Mouse (Mus musculus) liver, embryonic 14.5 days (tissue): ENCODE results near the gene Atg4d. TPM values are rescaled to one million over a fixed set of nuclear protein-coding genes. Genes with fewer than 3 reads are reported as not detected.

ENCODE experiments used
- ATAC-seq: fragments of 200-750 bp; cut with Nextera tagmentation; 2 replicates; pipeline ENCODE4 v1.8.0; 2017; ENCODE audit warnings: moderate number of reproducible peaks, mild to moderate bottlenecking, moderate library complexity; ENCODE audit not compliant: insufficient read depth
- DNase-seq, 3 experiments: peaks; one replicate each; pipeline ENCODE4 v3.0.0-alpha.2; 2012 to 2013; ENCODE audit warnings: low read depth in 3 of 3, low spot score in 3 of 3
- H3K27ac ChIP-seq: fragments of 300-500 bp; sonication (generic); 2 replicates; pipeline ENCODE4 v1.5.1; 2014; ENCODE audit warnings: moderate library complexity, mild to moderate bottlenecking, control low read depth, inconsistent platforms
- H3K27me3 ChIP-seq: fragments of 300-500 bp; sonication (generic); 2 replicates; pipeline ENCODE4 v1.6.1; 2014; ENCODE audit warnings: mild to moderate bottlenecking, low read length, moderate library complexity; ENCODE audit not compliant: control insufficient read depth, insufficient read depth
- H3K36me3 ChIP-seq: fragments of 300-500 bp; sonication (generic); replicated peaks from 2 replicates; pipeline ENCODE4 v1.6.1; 2014; ENCODE audit warnings: low read depth; ENCODE audit not compliant: control insufficient read depth, insufficient read depth
- H3K4me1 ChIP-seq, 2 experiments: fragments of 200-500 bp in 1 of 2; fragments of 300-500 bp in 1 of 2; sonication (generic) in 1 of 2; replicated peaks; 2 replicates each; pipeline ENCODE4 v1.6.1; 2012 to 2014; ENCODE audit warnings: antibody characterized with exemption in 1 of 2, inconsistent platforms in 1 of 2, low read length in 1 of 2; ENCODE audit not compliant: control insufficient read depth in 2 of 2, insufficient read depth in 2 of 2
- H3K4me2 ChIP-seq: fragments of 300-500 bp; sonication (generic); 2 replicates; pipeline ENCODE4 v1.6.1; 2014; ENCODE audit warnings: low read depth, mild to moderate bottlenecking, control low read depth, moderate library complexity
- H3K4me3 ChIP-seq, 2 experiments: fragments of 200-500 bp in 1 of 2; fragments of 300-500 bp in 1 of 2; sonication (generic) in 1 of 2; 2 replicates each; pipeline ENCODE4 v1.5.1; 2012 to 2014; ENCODE audit warnings: low read depth in 2 of 2, low read length in 2 of 2, mild to moderate bottlenecking in 2 of 2, control low read depth in 1 of 2, inconsistent platforms in 1 of 2, moderate library complexity in 1 of 2; ENCODE audit not compliant: insufficient read depth in 1 of 2
- H3K9ac ChIP-seq: fragments of 300-500 bp; sonication (generic); replicated peaks from 2 replicates; pipeline ENCODE4 v1.6.1; 2014; ENCODE audit warnings: mild to moderate bottlenecking, control low read depth, moderate library complexity
- H3K9me3 ChIP-seq: fragments of 300-500 bp; sonication (generic); 2 replicates; pipeline ENCODE4 v1.6.1; 2016; ENCODE audit warnings: low read length, mixed read lengths; ENCODE audit not compliant: control insufficient read depth
- CTCF ChIP-seq: IDR thresholded peaks from 2 replicates; pipeline ENCODE4 v1.5.1; 2016; ENCODE audit warnings: antibody characterized with exemption, low read depth, control low read depth
- EP300 ChIP-seq: IDR thresholded peaks from 2 replicates; pipeline ENCODE4 v1.6.1; 2016; ENCODE audit warnings: antibody characterized with exemption, low read depth
- WGBS: fragments of 180-500 bp; shearing (Covaris S2); extraction: QIAGEN DNeasy Blood & Tissue Kit; methylation state at CpG from one replicate; pipeline ENCODE4 v1.1.7; 2014; ENCODE audit not compliant: insufficient replicate concordance; 5-methylcytosine and 5-hydroxymethylcytosine counted together
- polyA plus RNA-seq, 2 experiments: library from polyadenylated mRNA; depleted of rRNA in 1 of 2; stranded (reverse) in 1 of 2; unstranded in 1 of 2; fragments of >200 nt; fragmentation: Nextera tagmentation in 1 of 2; extraction: Ambion mirVana in 1 of 2; gene quantifications; 2 replicates each; pipeline versions ENCODE4 v1.2.1 to v1.2.3; 2012 to 2014

Atg4d gene
- polyA plus RNA-seq, 2 experiments, result 38.9 to 69.3 TPM

DNA sequence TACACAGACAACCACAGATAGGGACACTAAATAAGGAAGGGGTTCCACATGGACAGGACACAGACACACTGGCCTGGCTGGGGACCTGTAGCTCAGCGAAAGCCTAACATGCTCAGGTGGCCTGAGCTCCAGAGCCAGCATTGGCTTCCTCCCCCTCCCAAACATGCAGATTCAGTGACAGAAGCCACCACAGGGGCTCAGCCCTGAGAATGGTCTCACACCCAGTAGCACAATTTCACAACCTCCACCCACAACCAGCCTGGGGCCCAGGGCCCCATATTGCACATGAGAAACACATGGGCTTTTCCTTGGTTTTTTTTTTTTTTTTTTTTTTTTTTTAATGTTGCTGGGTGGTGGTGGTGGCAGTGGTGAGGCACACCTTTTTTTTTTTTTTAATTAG lies 18.8 kb upstream of the Atg4d start:
- Histone ChIP-seq H3K27ac (no peak overlapping the region), H3K4me1 (no peaks in the 10 kb centered on the region), H3K36me3 (no peaks in the 10 kb centered on the region), H3K9me3 (peaks cover 2% of the 10 kb centered on the region; the same call in 1 of the 2 replicates), H3K27me3 (peaks cover 93% of the 10 kb centered on the region), H3K4me2 (no peak overlapping the region), H3K4me3 (no peak overlapping the region), H3K9ac (no peak overlapping the region)
- TF ChIP-seq EP300, result no peak
- no peak for TF ChIP-seq CTCF
- ATAC-seq (no peak), DNase-seq (no peak)
- WGBS, result 71% methylated on average over 1 of the region's 1 CpGs

DNA sequence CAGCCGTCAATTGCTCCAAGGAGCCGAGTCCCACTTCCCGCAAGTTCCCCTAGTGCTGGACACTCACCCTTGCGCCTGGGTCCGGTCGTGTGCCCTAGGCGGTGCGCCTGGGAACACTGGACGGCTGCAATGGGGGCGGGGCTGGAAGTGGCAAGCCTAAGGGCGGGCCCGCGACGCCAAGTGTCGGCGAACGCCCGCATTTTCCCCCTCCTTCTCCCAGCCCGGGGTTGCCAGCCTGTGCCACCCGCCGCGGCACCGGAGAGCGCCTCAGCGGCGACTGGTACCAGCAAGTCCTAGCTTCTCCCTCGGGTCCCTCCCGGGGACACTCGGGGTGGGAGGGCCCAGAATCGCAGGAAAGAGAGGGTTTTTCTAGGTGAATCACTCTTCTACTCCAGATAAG lies 16.8 kb upstream of the Atg4d start, which contains the start of gene S1pr5:
S1pr5 (minus strand) TSS at position 118 of the 400 bp plus-strand sequence.
- Histone ChIP-seq H3K4me1 (no peaks in the 10 kb centered on the region), H3K27me3 (peaks cover 79% of the 10 kb centered on the region), H3K4me2 (peak within 1 kb of the TSS; percentile 51)

DNA sequence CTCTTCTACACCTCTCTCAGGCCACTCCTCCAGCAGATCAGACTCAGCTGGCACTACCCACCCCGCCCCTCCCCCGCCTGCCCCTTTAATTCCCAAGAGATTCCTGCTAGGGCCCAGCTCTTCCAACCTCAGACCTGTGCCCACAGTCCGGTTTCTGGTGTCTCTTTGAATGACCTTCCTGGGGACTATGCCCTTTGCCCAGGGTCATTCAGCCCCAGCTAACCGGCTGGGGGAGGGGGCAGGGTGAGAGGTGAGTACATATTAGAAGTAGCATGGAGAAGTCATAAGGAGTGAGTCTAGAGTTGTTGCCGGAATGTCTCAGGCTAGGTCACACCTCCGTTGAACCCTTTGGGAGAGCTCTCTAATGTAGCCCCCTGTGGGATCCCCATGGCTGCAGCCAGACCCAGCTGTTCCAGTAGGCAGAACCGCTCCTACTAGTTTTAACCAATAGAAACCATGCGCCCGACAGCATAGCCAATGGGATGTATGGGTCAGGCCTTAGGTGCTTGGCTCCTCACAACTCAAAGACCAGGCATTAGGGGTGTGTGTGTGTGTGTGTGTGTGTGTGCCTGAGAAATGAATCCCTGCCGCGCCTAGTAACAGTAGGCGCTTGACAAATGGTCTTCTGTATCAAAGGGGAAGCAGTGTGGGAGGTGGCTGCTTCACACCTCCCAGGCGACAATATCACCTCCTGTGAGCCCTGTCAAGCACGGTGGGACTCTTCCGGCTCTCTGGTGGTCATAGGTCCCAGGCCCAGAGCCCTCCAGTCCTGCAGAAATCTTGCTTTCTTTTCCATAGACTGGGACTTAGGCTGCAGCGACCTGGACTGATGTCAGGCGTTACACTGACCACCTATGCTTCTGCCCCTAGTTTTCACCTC lies 15.2 kb upstream of the Atg4d start:
- Histone ChIP-seq H3K36me3 (no peaks in the 10 kb centered on the region), H3K27ac (no peak overlapping the region), H3K9me3 (no peaks in the 10 kb centered on the region), H3K4me3 (no peak overlapping the region), H3K27me3 (peaks cover 64% of the 10 kb centered on the region), H3K9ac (no peak overlapping the region), H3K4me1 (no peaks in the 10 kb centered on the region), H3K4me2 (no peak overlapping the region)
- DNase-seq, result no peak
- no peak for TF ChIP-seq EP300
- no peak for TF ChIP-seq CTCF
- peak; percentile 42; the same call in 1 of the 2 replicates for ATAC-seq
- WGBS, result 16% methylated on average over 17 of the region's 17 CpGs

More for the DNA sequence above, 16.8 kb upstream of the Atg4d start, which contains the start of gene S1pr5:
- Histone ChIP-seq H3K4me3 (peak within 1 kb of the TSS in 1 of 2 experiments; percentile 34; a peak in 2 of 4 replicates), H3K36me3 (no peaks in the 10 kb centered on the region), H3K27ac (no peak within 1 kb of the TSS), H3K9me3 (no peaks in the 10 kb centered on the region), H3K9ac (no peak within 1 kb of the TSS)
- WGBS, result 3% methylated on average over 30 of the region's 30 CpGs
- no peak for ATAC-seq
- no peak for DNase-seq
- TF ChIP-seq EP300, result no peak
- TF ChIP-seq CTCF, result no peak

DNA sequence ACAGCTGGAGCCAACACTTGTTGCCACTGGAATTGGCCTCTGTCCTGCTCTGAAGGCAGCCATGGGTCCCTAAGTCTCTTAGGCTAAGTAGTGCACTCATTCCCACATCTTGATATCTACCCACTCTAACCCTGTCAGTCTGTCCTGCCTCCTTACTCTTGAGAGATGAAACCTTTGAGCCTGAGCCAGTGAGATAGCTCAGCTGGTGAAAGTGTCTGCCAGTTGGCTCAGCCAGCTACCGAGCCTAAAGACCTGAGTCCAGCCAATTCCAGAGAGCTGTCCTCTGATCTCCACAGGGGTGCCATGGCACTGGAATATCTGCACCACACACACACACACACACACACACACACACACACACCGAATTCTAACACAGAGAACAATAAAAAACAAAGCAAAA lies 14.6 kb upstream of the Atg4d start:
- Histone ChIP-seq H3K9me3 (no peaks in the 10 kb centered on the region), H3K9ac (no peak overlapping the region), H3K36me3 (no peaks in the 10 kb centered on the region), H3K27ac (no peak overlapping the region), H3K4me1 (no peaks in the 10 kb centered on the region), H3K4me2 (no peak overlapping the region), H3K4me3 (no peak overlapping the region), H3K27me3 (peaks cover 58% of the 10 kb centered on the region)
- no peak for DNase-seq
- no peak for TF ChIP-seq CTCF
- WGBS, result 29% methylated on average over 2 of the region's 2 CpGs
- no peak for ATAC-seq

DNA sequence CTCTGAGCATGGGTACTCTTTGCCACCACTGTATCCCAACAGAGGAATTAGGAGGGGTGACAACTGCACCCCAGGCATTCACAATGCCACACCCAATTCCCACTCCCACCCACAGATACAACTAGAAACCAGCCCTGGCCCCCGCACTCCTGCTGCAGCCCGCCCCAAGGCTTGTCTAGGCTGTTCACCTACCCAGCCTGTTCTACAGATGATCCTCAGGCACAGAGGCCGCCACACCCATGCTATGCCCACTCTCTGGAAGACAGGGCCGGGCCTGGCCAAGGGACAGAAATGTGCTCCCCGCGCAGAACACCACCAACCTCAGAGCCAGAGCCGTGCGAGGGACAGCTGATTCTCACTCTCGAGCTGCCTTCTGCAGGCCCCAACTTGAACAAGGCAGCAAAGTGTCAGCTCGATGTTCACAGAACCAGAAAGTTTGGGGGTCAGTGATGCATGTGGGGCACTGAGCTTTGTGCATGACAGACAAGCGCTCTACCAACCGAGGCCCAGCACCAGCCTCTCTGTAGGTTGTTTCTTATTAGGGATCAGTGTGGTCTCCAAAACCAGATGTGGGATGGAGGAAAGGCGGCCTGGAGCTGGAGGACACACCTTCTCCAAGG lies 13.9 kb upstream of the Atg4d start:
- no peaks in the 10 kb centered on the region for H3K36me3 ChIP-seq
- no peak overlapping the region for H3K4me2 ChIP-seq
- no peak overlapping the region for H3K27ac ChIP-seq
- ATAC-seq (no peak), DNase-seq (no peak)
- no peak overlapping the region for H3K4me3 ChIP-seq
- no peaks in the 10 kb centered on the region for H3K4me1 ChIP-seq
- TF ChIP-seq EP300, result no peak
- no peak for TF ChIP-seq CTCF
- 62% methylated on average over 13 of the region's 13 CpGs for WGBS
- no peaks in the 10 kb centered on the region for H3K9me3 ChIP-seq
- peaks cover 50% of the 10 kb centered on the region for H3K27me3 ChIP-seq
- no peak overlapping the region for H3K9ac ChIP-seq
